Mouse (Mus musculus) MEL (cell line): Measurements from ENCODE around the gene Prkg2. TPM values are rescaled to one million over a fixed set of nuclear protein-coding genes. Genes with fewer than 3 reads are reported as not detected.

Source experiments
- DNase-seq: peaks from one replicate; pipeline ENCODE4 v3.0.0; 2011; ENCODE audit warnings: low read depth, low spot score
- H3K27ac ChIP-seq: 2 replicates; pipeline ENCODE4 v1.5.1; 2012; ENCODE audit warnings: low read depth, mild to moderate bottlenecking, control low read depth, low read length, moderate library complexity; ENCODE audit not compliant: control insufficient read depth
- H3K27me3 ChIP-seq, 2 experiments: fragments of 150-350 bp in 1 of 2; sonication (generic) in 1 of 2; 2 replicates each; pipeline ENCODE4 v1.6.1; 2012; ENCODE audit warnings: low read length in 2 of 2, mild to moderate bottlenecking in 2 of 2, improper control_type of control experiment in 1 of 2, moderate library complexity in 1 of 2; ENCODE audit not compliant: insufficient read depth in 2 of 2, control insufficient read depth in 1 of 2
- H3K36me3 ChIP-seq, 2 experiments: 2 replicates each; pipeline ENCODE4 v1.6.1; 2012 to 2014; ENCODE audit warnings: low read length in 2 of 2, improper control_type of control experiment in 1 of 2, inconsistent platforms in 1 of 2, mild to moderate bottlenecking in 1 of 2; ENCODE audit not compliant: insufficient read depth in 2 of 2, control insufficient read depth in 1 of 2
- H3K4me1 ChIP-seq, 2 experiments: fragments of 150-350 bp in 1 of 2; sonication (generic) in 1 of 2; 2 replicates each; pipeline ENCODE4 v1.6.1; 2012; ENCODE audit warnings: low read length in 2 of 2, improper control_type of control experiment in 1 of 2, mild to moderate bottlenecking in 1 of 2; ENCODE audit not compliant: insufficient read depth in 2 of 2, control insufficient read depth in 1 of 2
- H3K4me3 ChIP-seq, 2 experiments: fragments of 150-350 bp in 1 of 2; sonication (generic) in 1 of 2; 2 replicates each; pipeline ENCODE4 v1.5.1; 2012; ENCODE audit warnings: low read depth in 2 of 2, low read length in 2 of 2, mild to moderate bottlenecking in 2 of 2, moderate library complexity in 2 of 2, control low read depth in 1 of 2, improper control_type of control experiment in 1 of 2; ENCODE audit not compliant: control insufficient read depth in 1 of 2, insufficient read depth in 1 of 2
- H3K79me2 ChIP-seq: 2 replicates; pipeline ENCODE4 v1.6.1; 2012; ENCODE audit warnings: mild to moderate bottlenecking, low read length, moderate library complexity; ENCODE audit not compliant: control insufficient read depth, poor library complexity, insufficient read depth
- H3K9ac ChIP-seq: 2 replicates; pipeline ENCODE4 v1.6.1; 2012; ENCODE audit warnings: low read depth, mild to moderate bottlenecking, control low read depth, low read length, moderate library complexity; ENCODE audit not compliant: control insufficient read depth, poor library complexity, severe bottlenecking
- H3K9me3 ChIP-seq: fragments of 150-350 bp; sonication (generic); replicated peaks from 2 replicates; pipeline ENCODE4 v1.6.1; 2012; ENCODE audit warnings: mild to moderate bottlenecking, low read length, improper control_type of control experiment, moderate library complexity; ENCODE audit not compliant: insufficient read depth
- BHLHE40 ChIP-seq: IDR thresholded peaks from 2 replicates; pipeline ENCODE4 v1.6.1; 2012; ENCODE audit warnings: low read depth, mild to moderate bottlenecking, inconsistent platforms, low read length, improper control_type of control experiment, borderline replicate concordance
- CHD1 ChIP-seq: IDR thresholded peaks from 2 replicates; pipeline ENCODE4 v1.6.1; 2012; ENCODE audit warnings: low read depth, mild to moderate bottlenecking, inconsistent platforms, low read length, improper control_type of control experiment
- CTCF ChIP-seq, 3 experiments: IDR thresholded peaks in 2 of 3; conservative IDR thresholded peaks in 1 of 3; 2 replicates each; pipeline ENCODE4 v1.5.1; 2011 to 2012; ENCODE audit warnings: low read length in 3 of 3, low read depth in 2 of 3, mild to moderate bottlenecking in 2 of 3, improper control_type of control experiment in 1 of 3, inconsistent platforms in 1 of 3, mixed read lengths in 1 of 3, moderate library complexity in 1 of 3; ENCODE audit not compliant: control insufficient read depth in 1 of 3, insufficient read depth in 1 of 3, poor library complexity in 1 of 3, severe bottlenecking in 1 of 3
- E2F4 ChIP-seq: IDR thresholded peaks from 2 replicates; pipeline ENCODE4 v1.6.1; 2011; ENCODE audit warnings: low read depth, low read length, improper control_type of control experiment, borderline replicate concordance
- ELF1 ChIP-seq: IDR thresholded peaks from 2 replicates; pipeline ENCODE4 v1.6.1; 2014; ENCODE audit warnings: low read depth, mild to moderate bottlenecking, inconsistent platforms, low read length, improper control_type of control experiment, moderate library complexity
- EP300 ChIP-seq, 2 experiments: IDR thresholded peaks; 2 replicates each; pipeline ENCODE4 v1.6.1; 2011; ENCODE audit warnings: improper control_type of control experiment in 2 of 2, low read length in 2 of 2, low read depth in 1 of 2, mild to moderate bottlenecking in 1 of 2
- GABPA ChIP-seq: IDR thresholded peaks from 2 replicates; pipeline ENCODE4 v1.6.1; 2012; ENCODE audit warnings: low read depth, mild to moderate bottlenecking, inconsistent platforms, low read length, improper control_type of control experiment, moderate library complexity
- GATA1 ChIP-seq: IDR thresholded peaks from 2 replicates; pipeline ENCODE4 v1.6.1; 2011; ENCODE audit warnings: low read depth, low read length, improper control_type of control experiment
- KAT2A ChIP-seq: conservative IDR thresholded peaks from 2 replicates; pipeline ENCODE4 v1.6.1; 2012; ENCODE audit warnings: low read depth, low read length, improper control_type of control experiment, inconsistent platforms
- MAX ChIP-seq: IDR thresholded peaks from 2 replicates; pipeline ENCODE4 v1.6.1; 2011; ENCODE audit warnings: low read length, improper control_type of control experiment
- MAZ ChIP-seq: IDR thresholded peaks from 2 replicates; pipeline ENCODE4 v1.6.1; 2012; ENCODE audit warnings: low read depth, mild to moderate bottlenecking, inconsistent platforms, low read length, improper control_type of control experiment
- NELFE ChIP-seq: IDR thresholded peaks from 2 replicates; pipeline ENCODE4 v1.6.1; 2011; ENCODE audit warnings: low read depth, low read length, improper control_type of control experiment
- POLR2AphosphoS2 ChIP-seq: IDR thresholded peaks from 2 replicates; pipeline ENCODE4 v1.6.1; 2011; ENCODE audit warnings: low read length, improper control_type of control experiment
- POLR2AphosphoS5 ChIP-seq: IDR thresholded peaks from 2 replicates; pipeline ENCODE4 v1.6.1; 2012; ENCODE audit warnings: low read depth, borderline replicate concordance, mild to moderate bottlenecking, inconsistent platforms, low read length, moderate library complexity, mixed read lengths
- RAD21 ChIP-seq: IDR thresholded peaks from 2 replicates; pipeline ENCODE4 v1.6.1; 2011; ENCODE audit warnings: mild to moderate bottlenecking, low read depth, low read length, improper control_type of control experiment
- RCOR1 ChIP-seq: IDR thresholded peaks from 2 replicates; pipeline ENCODE4 v1.6.1; 2012; ENCODE audit warnings: low read depth, mild to moderate bottlenecking, inconsistent platforms, low read length, improper control_type of control experiment
- SMC3 ChIP-seq: IDR thresholded peaks from 2 replicates; pipeline ENCODE4 v1.6.1; 2011; ENCODE audit warnings: low read depth, low read length, improper control_type of control experiment
- TCF12 ChIP-seq: IDR thresholded peaks from 2 replicates; pipeline ENCODE4 v1.6.1; 2014; ENCODE audit warnings: low read depth, mild to moderate bottlenecking, inconsistent platforms, low read length, improper control_type of control experiment, moderate library complexity
- UBTF ChIP-seq: IDR thresholded peaks from 2 replicates; pipeline ENCODE4 v1.6.1; 2012; ENCODE audit warnings: low read depth, mild to moderate bottlenecking, inconsistent platforms, low read length, improper control_type of control experiment, moderate library complexity, borderline replicate concordance; ENCODE audit not compliant: insufficient read depth
- USF1 ChIP-seq: IDR thresholded peaks from 2 replicates; pipeline ENCODE4 v1.6.1; 2014; ENCODE audit warnings: low read depth, mild to moderate bottlenecking, inconsistent platforms, low read length, improper control_type of control experiment, moderate library complexity
- USF2 ChIP-seq, 2 experiments: IDR thresholded peaks; 2 replicates each; pipeline ENCODE4 v1.6.1; 2011 to 2012; ENCODE audit warnings: improper control_type of control experiment in 2 of 2, low read length in 2 of 2, borderline replicate concordance in 1 of 2, inconsistent platforms in 1 of 2, low read depth in 1 of 2, mild to moderate bottlenecking in 1 of 2; ENCODE audit not compliant: insufficient read depth in 1 of 2
- ZC3H11A ChIP-seq: IDR thresholded peaks from 2 replicates; pipeline ENCODE4 v1.6.1; 2012; ENCODE audit warnings: low read depth, mild to moderate bottlenecking, inconsistent platforms, low read length, improper control_type of control experiment
- ZKSCAN1 ChIP-seq: IDR thresholded peaks from 2 replicates; pipeline ENCODE4 v1.6.1; 2012; ENCODE audit warnings: low read depth, mild to moderate bottlenecking, inconsistent platforms, low read length, improper control_type of control experiment, moderate library complexity
- ZMIZ1 ChIP-seq: IDR thresholded peaks from 2 replicates; pipeline ENCODE4 v1.6.1; 2012; ENCODE audit warnings: low read depth, mild to moderate bottlenecking, inconsistent platforms, low read length, improper control_type of control experiment, moderate library complexity
- polyA plus RNA-seq, 2 experiments: library from polyadenylated mRNA; stranded (reverse) in 1 of 2; unstranded in 1 of 2; fragments of >175 nt in 1 of 2; fragments of >200 nt in 1 of 2; gene quantifications; 2 replicates each; pipeline versions ENCODE4 v1.2.1 to v1.2.4; 2012; ENCODE audit warnings: low replicate concordance in 2 of 2, low read depth in 1 of 2; ENCODE audit not compliant: insufficient read length in 2 of 2, insufficient read depth in 1 of 2, missing spikeins in 1 of 2
- total RNA-seq: library from RNA; depleted of rRNA; stranded (reverse); fragments of 300-350 nt; gene quantifications from 2 replicates; pipeline ENCODE4 v1.2.3, GENCODE M21; 2012

Gene Prkg2
- total and polyA plus RNA-seq, 3 experiments = not detected

- no peaks in the 10 kb centered on the region for H3K79me2 ChIP-seq
- no peaks in the 10 kb centered on the region for H3K36me3 ChIP-seq
- H3K27ac ChIP-seq = no peak overlapping the region
- no peak overlapping the region for H3K4me3 ChIP-seq
- no peak for DNase-seq
- TF ChIP-seq BHLHE40 (no peak), CHD1 (no peak), KAT2A (no peak), TCF12 (no peak), ZKSCAN1 (no peak), RCOR1 (no peak), MAZ (no peak), ZMIZ1 (no peak), GATA1 (no peak), CTCF (IDR thresholded peaks at IDR 0.05 in 2 of 3, conservative IDR thresholded peaks at IDR 0.05 in 1 of 3; ENCODE audit: control insufficient read depth in 1 of 3, insufficient read depth in 1 of 3, low read depth in 2 of 3, low read length in 3 of 3, poor library complexity in 1 of 3, severe bottlenecking in 1 of 3) (no peak), UBTF (no peak), SMC3 (no peak), E2F4 (no peak), POLR2AphosphoS2 (no peak)
- no peaks in the 10 kb centered on the region for H3K27me3 ChIP-seq
- no peaks in the 10 kb centered on the region for H3K4me1 ChIP-seq
- H3K9ac ChIP-seq = no peak overlapping the region
- H3K9me3 ChIP-seq = no peaks in the 10 kb centered on the region
These were observed 5.5 kb downstream of the Prkg2 start for GRCm38 (mm10) chr5:99031551-99032149.

GRCm38 (mm10) chr5:99026343-99026742, 10.8 kb downstream of the Prkg2 start:
- Histone ChIP-seq H3K4me3 (no peak overlapping the region), H3K27ac (no peak overlapping the region), H3K36me3 (no peaks in the 10 kb centered on the region), H3K9ac (no peak overlapping the region), H3K4me1 (no peaks in the 10 kb centered on the region), H3K27me3 (no peaks in the 10 kb centered on the region), H3K79me2 (no peaks in the 10 kb centered on the region), H3K9me3 (no peaks in the 10 kb centered on the region)
- no peak for DNase-seq
- TF ChIP-seq RCOR1 (no peak), CTCF (IDR thresholded peaks at IDR 0.05 in 2 of 3, conservative IDR thresholded peaks at IDR 0.05 in 1 of 3; ENCODE audit: control insufficient read depth in 1 of 3, insufficient read depth in 1 of 3, low read depth in 2 of 3, low read length in 3 of 3, poor library complexity in 1 of 3, severe bottlenecking in 1 of 3) (peak in 2 of 3 experiments; percentile 6 to 9; a peak in 2 of 6 replicates)

GRCm38 (mm10) chr5:99019709-99020108, 17.4 kb downstream of the Prkg2 start:
- DNase-seq = no peak
- Histone ChIP-seq H3K9me3 (no peaks in the 10 kb centered on the region), H3K4me1 (no peaks in the 10 kb centered on the region)
- TF ChIP-seq CTCF (IDR thresholded peaks at IDR 0.05 in 2 of 3, conservative IDR thresholded peaks at IDR 0.05 in 1 of 3; ENCODE audit: control insufficient read depth in 1 of 3, insufficient read depth in 1 of 3, low read depth in 2 of 3, low read length in 3 of 3, poor library complexity in 1 of 3, severe bottlenecking in 1 of 3) = no peak
- no peak for TF ChIP-seq MAX
- TF ChIP-seq RAD21 = no peak
- TF ChIP-seq GATA1 = no peak
- TF ChIP-seq EP300 (IDR thresholded peaks at IDR 0.05; ENCODE audit: low read depth in 1 of 2, low read length in 2 of 2) = no peak
- TF ChIP-seq NELFE = no peak
- TF ChIP-seq GABPA = no peak
- no peak for TF ChIP-seq RCOR1
- no peak for TF ChIP-seq POLR2AphosphoS5
- TF ChIP-seq UBTF = no peak
- no peak for TF ChIP-seq USF1
- no peak for TF ChIP-seq USF2 (IDR thresholded peaks at IDR 0.05; ENCODE audit: borderline replicate concordance in 1 of 2, insufficient read depth in 1 of 2, low read depth in 1 of 2, low read length in 2 of 2)
- no peak for TF ChIP-seq E2F4
- TF ChIP-seq ELF1 = no peak
- TF ChIP-seq ZC3H11A = no peak

More at GRCm38 (mm10) chr5:99019709-99020108, 17.4 kb downstream of the Prkg2 start:
- H3K27ac ChIP-seq = no peak overlapping the region
- H3K9ac ChIP-seq = no peak overlapping the region
- H3K36me3 ChIP-seq = no peaks in the 10 kb centered on the region
- no peaks in the 10 kb centered on the region for H3K27me3 ChIP-seq
- H3K4me3 ChIP-seq = no peak overlapping the region
- H3K79me2 ChIP-seq = no peaks in the 10 kb centered on the region
